7 mouse cellular contexts compared by ENCODE assay signal in genomic region chr17:33684671-33685231, GRCm38 (mm10). TPM values are rescaled to one million over a fixed set of nuclear protein-coding genes. Genes with fewer than 3 reads are reported as not detected.
DNase-seq lines count a peak whose midpoint lies in the region; ATAC-seq and TF ChIP-seq lines count a peak whose summit lies in the region.

No protein-coding gene starts in this region.

- H3K9ac ChIP-seq in hindbrain, postnatal 0 days (replicated peaks; ENCODE audit: low read length): peak overlapping the region; percentile 97

- TF ChIP-seq CTCF in hindbrain, postnatal 0 days (IDR thresholded peaks at IDR 0.05; ENCODE audit: low read depth): peak; percentile 68

- H3K27ac ChIP-seq in hindbrain, postnatal 0 days: peak overlapping the region; percentile 97

- H3K4me3 ChIP-seq in hindbrain, postnatal 0 days (ENCODE audit: low read length): peak overlapping the region; percentile 91

- WGBS in hindbrain, postnatal 0 days: under 1% methylated on average over 39 of the region's 44 CpGs

- no peaks in the 10 kb centered on the region for H3K9me3 ChIP-seq in hindbrain, postnatal 0 days (ENCODE audit: low read length)

- DNase-seq in WW6 (ENCODE audit: low read depth, low spot score): peak; percentile 42
- DNase-seq in cerebellum, postnatal 10 days: peak; percentile 85 to 87
- peak; percentile 79 to 81 for DNase-seq in frontal cortex, postnatal 36 days (ENCODE audit: low spot score in 2 of 2)
- DNase-seq in hindbrain, postnatal 0 days (ENCODE audit: low spot score): peak; percentile 82
- DNase-seq in left cerebral cortex, adult 8-10 months (ENCODE audit: low spot score in 2 of 2): peak; percentile 50 to 62
- DNase-seq in right cerebral cortex, postnatal 36 days (ENCODE audit: low spot score in 2 of 2): peak; percentile 73 to 75

- peaks cover 15% of the 10 kb centered on the region; the same call in 1 of the 2 replicates for H3K4me1 ChIP-seq in hindbrain, postnatal 0 days (ENCODE audit: insufficient read depth, low read length)

- ATAC-seq in hindbrain, postnatal 0 days: peak; percentile 87
- ATAC-seq in megakaryocyte, adult 5-6 weeks (ENCODE audit: poor library complexity, severe bottlenecking): peak; percentile 72

- H3K4me2 ChIP-seq in hindbrain, postnatal 0 days (ENCODE audit: low read depth, low read length): peak overlapping the region; percentile 97

- no peaks in the 10 kb centered on the region for H3K27me3 ChIP-seq in hindbrain, postnatal 0 days (ENCODE audit: insufficient read depth, low read length)

- H3K36me3 ChIP-seq in hindbrain, postnatal 0 days (ENCODE audit: insufficient read depth, low read length): no peaks in the 10 kb centered on the region

RNA-seq across cellular contexts. Expression of gene Hnrnpm, which starts 1.9 kb away (rescaled TPM):
- total RNA-seq in hindbrain, postnatal 0 days (2014; rRNA removed): 49.2 and 55.7 TPM in 2 replicates
- 124 and 133 TPM in 2 replicates for polyA plus RNA-seq in hindbrain, postnatal 0 days (2015; fragmentation: Nextera tagmentation; extraction: Ambion mirVana)
- total RNA-seq in left cerebral cortex, adult 8-10 months (2022): 100 to 1,000 TPM in 3 of 4 experiments, 10 to 100 TPM in 1; 92.0 to 129 (median 113) TPM
- 362 and 391 TPM in 2 replicates for total RNA-seq in megakaryocyte, adult 5-6 weeks (2015)
- total RNA-seq in megakaryocyte, adult 5-6 weeks (2017): 264 and 265 TPM in 2 replicates

RNA-seq across cellular contexts. Expression of gene March2, which starts 33.7 kb away (rescaled TPM):
- 118 and 137 TPM in 2 replicates for total RNA-seq in hindbrain, postnatal 0 days (2014; rRNA removed)
- polyA plus RNA-seq in hindbrain, postnatal 0 days (2015; fragmentation: Nextera tagmentation; extraction: Ambion mirVana): 73.8 and 77.1 TPM in 2 replicates
- 10 to 100 TPM; 85.6 to 95.3 (median 89.9) TPM for total RNA-seq in left cerebral cortex, adult 8-10 months (2022)
- 51.4 and 64.2 TPM in 2 replicates for total RNA-seq in megakaryocyte, adult 5-6 weeks (2015)
- 42.7 and 46.6 TPM in 2 replicates for total RNA-seq in megakaryocyte, adult 5-6 weeks (2017)

RNA-seq across cellular contexts. Expression of gene Pram1, which starts 46.9 kb away (rescaled TPM):
- total RNA-seq in hindbrain, postnatal 0 days (2014; rRNA removed): not detected in 2 replicates
- 0.30 TPM in 2 replicates for polyA plus RNA-seq in hindbrain, postnatal 0 days (2015; fragmentation: Nextera tagmentation; extraction: Ambion mirVana)
- under 1 TPM in 1 of 4 experiments, not detected in 3; 0.37 TPM for total RNA-seq in left cerebral cortex, adult 8-10 months (2022)
- total RNA-seq in megakaryocyte, adult 5-6 weeks (2015): 111 and 127 TPM in 2 replicates
- total RNA-seq in megakaryocyte, adult 5-6 weeks (2017): 29.6 and 34.3 TPM in 2 replicates

RNA-seq across cellular contexts. Expression of gene Zfp414, which starts 55.9 kb away (rescaled TPM):
- 49.0 and 65.1 TPM in 2 replicates for total RNA-seq in hindbrain, postnatal 0 days (2014; rRNA removed)
- polyA plus RNA-seq in hindbrain, postnatal 0 days (2015; fragmentation: Nextera tagmentation; extraction: Ambion mirVana): 70.9 and 73.8 TPM in 2 replicates
- 10 to 100 TPM; 49.7 to 56.8 (median 52.8) TPM for total RNA-seq in left cerebral cortex, adult 8-10 months (2022)
- total RNA-seq in megakaryocyte, adult 5-6 weeks (2015): 63.1 and 65.6 TPM in 2 replicates
- 29.2 and 29.4 TPM in 2 replicates for total RNA-seq in megakaryocyte, adult 5-6 weeks (2017)

Comparison
In these comparisons a context has a peak if more than half of its experiments do, and no peak if none do; other contexts are left out.
1. Peak in every context shown above with its lines: DNase-seq, ATAC-seq, H3K4me3 ChIP-seq and H3K27ac ChIP-seq.
2. RNA of gene Pram1, which starts 46.9 kb away (total RNA-seq): 29.6 to 127 TPM in megakaryocyte, adult 5-6 weeks; 0.37 TPM in left cerebral cortex, adult 8-10 months and not detected in hindbrain, postnatal 0 days; every median in the first group is over 10 times any median in the second.